Mouse (Mus musculus) liver, postnatal 0 days (tissue): ENCODE measurements around the gene Fads6.

Experiments used
- CTCF ChIP-seq: sonication (generic); IDR thresholded peaks from 2 replicates; pipeline ENCODE4 v1.5.1; 2016; ENCODE audit warnings: antibody characterized with exemption, low read depth
- EP300 ChIP-seq: IDR thresholded peaks from 2 replicates; pipeline ENCODE4 v1.6.1; 2016; ENCODE audit warnings: antibody characterized with exemption, low read depth, mild to moderate bottlenecking

- TF ChIP-seq CTCF (no peak), EP300 (no peak)
Observed at GRCm38 (mm10) chr11:115269330-115270066, 28.0 kb downstream of the Fads6 start.
